Mouse (Mus musculus): ENCODE results near the gene Snn. TPM values are rescaled to one million over a fixed set of nuclear protein-coding genes. Genes with fewer than 3 reads are reported as not detected.
A peak's percentile ranks its signal among the peaks of the same experiment; 100 is the strongest.
"Not testable (repeated sequence)": the region's sequence is repeated elsewhere in the genome, so short reads cannot be mapped to it uniquely, and the experiment has no call there.

The Snn gene
- polyA plus RNA-seq (2015; fragmentation: Nextera tagmentation; extraction: Ambion mirVana): 123 and 124 TPM in 2 replicates

DNA sequence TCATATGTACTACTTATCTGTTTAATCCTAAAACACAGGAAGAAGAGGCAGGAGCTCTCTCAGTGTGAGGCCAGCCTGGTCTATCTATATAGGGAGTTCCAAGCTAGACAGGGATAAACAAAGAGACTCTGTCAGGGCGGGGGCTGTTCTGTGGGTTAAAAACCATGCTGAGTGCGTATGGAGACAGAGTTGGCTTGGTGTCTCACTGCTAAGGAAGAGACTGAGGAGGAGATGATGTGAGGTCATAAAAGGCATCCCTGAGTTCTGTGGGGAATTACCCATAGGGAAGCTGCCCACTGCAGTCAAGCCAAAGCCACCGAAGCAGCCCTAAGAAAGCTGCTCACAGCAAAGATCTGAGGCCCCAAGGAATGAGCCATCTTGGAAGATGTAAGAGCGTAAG lies at the start of gene Snn:
Gene Snn (plus strand): TSS at position 301 of the 400 bp plus-strand sequence.
- Histone ChIP-seq H3K4me2 (no peak within 1 kb of the TSS), H3K9ac (no peak within 1 kb of the TSS), H3K36me3 (no peaks in the 10 kb centered on the region), H3K9me3 (no peaks in the 10 kb centered on the region), H3K27ac (replicated peaks) (no peak within 1 kb of the TSS), H3K4me3 (no peak within 1 kb of the TSS), H3K27me3 (no peaks in the 10 kb centered on the region), H3K4me1 (replicated peaks) (peaks cover 33% of the 10 kb centered on the region)
- no peak for ATAC-seq (ENCODE audit: low read depth)
- 77% methylated on average over 4 of the region's 4 CpGs for WGBS

DNA sequence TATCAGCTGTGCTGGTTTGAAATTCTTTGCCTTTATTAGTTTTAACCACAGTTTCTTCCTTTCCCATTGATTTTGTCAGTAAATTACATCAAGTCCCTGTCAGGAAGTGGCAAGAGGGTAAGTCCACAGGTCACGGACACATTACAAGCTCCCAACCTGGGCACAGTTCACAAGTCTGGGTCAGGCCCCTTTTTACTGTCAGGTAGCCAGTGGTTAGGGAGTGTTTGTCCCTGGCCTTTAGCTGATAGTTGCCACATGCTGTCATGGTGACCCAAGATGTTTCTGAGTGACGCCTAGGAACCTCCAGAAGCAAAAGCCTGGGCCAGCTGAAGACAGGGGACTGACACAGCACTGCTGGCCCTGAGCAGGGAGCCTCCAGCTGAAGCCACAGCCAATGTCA lies 49.5 kb upstream of the Snn start:
- no peak for ATAC-seq (ENCODE audit: low read depth)
- Histone ChIP-seq H3K9me3 (no peaks in the 10 kb centered on the region), H3K36me3 (no peaks in the 10 kb centered on the region), H3K4me2 (no peak overlapping the region), H3K4me1 (replicated peaks) (peaks cover 33% of the 10 kb centered on the region), H3K4me3 (no peak overlapping the region), H3K27me3 (no peaks in the 10 kb centered on the region), H3K9ac (no peak overlapping the region), H3K27ac (replicated peaks) (no peak overlapping the region)
- 82% methylated on average over 2 of the region's 2 CpGs for WGBS

DNA sequence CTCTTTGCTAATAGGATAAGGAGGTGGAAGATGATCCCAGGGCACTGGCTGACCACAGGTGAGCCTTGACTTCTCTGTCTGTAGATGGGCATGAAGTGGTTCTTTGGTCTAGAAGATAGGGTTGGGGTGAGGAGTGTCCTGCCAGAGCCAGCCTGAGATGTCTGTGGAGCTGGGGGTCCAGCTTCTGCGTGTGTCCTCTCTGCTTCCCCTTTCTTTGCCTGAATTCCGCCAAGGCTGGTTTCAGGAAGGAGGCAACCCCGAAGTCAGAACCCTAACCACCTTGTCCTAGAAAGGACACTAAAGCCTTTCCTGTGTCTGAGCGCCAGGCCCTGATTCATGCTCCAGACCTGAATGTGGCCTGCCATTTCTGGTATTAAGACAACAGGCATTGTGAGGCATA lies 48.8 kb upstream of the Snn start:
- no peak for ATAC-seq (ENCODE audit: low read depth)
- Histone ChIP-seq H3K27me3 (no peaks in the 10 kb centered on the region), H3K4me3 (no peak overlapping the region), H3K9me3 (no peaks in the 10 kb centered on the region), H3K9ac (no peak overlapping the region), H3K27ac (replicated peaks) (0 out of 2 replicates have a peak overlapping the region, but pooled peaks have one; percentile 49), H3K4me2 (no peak overlapping the region), H3K4me1 (replicated peaks) (peaks cover 28% of the 10 kb centered on the region), H3K36me3 (no peaks in the 10 kb centered on the region)
- 91% methylated on average over 4 of the region's 4 CpGs for WGBS

DNA sequence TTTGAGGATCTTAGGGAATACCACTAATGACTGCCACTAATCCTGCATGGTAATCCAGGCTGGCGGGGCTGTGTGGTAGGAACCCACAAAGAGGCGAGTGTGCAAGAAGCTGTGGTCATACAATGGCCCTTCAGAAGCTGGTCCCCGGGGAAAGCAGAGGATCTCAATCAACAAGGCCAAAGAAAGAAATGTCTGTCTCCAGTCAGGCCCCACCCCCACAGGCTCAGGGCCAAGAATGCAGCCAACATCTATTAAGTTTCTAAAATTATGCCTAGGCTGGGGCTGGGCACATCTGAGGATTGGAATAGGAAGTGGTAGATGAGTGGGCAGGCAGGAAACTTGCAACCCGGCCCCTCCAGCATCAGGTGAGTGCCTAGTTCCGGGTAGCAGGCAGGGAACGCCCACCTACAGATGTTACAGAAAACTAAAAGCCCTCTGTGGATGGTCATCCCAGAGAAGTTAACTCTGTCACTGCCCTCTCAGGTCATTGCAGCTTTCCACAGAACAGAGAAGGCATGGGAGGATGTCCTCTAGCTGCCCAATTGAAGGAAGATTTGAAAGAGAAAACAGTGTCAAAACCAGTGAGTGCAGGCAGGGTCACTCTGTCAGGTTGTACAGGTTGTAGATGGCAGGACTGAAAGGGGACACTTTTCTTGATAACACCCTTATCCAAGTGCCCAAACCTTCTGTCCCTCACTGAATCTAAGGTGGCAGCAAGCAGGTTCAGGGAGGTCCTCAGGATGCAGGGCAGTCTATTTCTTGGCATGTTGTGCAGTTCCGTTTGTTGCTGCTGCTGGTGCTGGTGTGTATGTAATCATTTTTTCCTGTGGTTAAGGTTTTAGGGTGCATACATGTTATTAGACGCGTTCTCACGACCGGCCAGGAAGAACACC lies 47.9 kb upstream of the Snn start:
- Histone ChIP-seq H3K27me3 (no peaks in the 10 kb centered on the region), H3K4me2 (no peak overlapping the region), H3K27ac (replicated peaks) (peak overlapping the region; percentile 28; the same call in 1 of the 2 replicates), H3K4me3 (no peak overlapping the region), H3K36me3 (no peaks in the 10 kb centered on the region), H3K9me3 (no peaks in the 10 kb centered on the region), H3K4me1 (replicated peaks) (peaks cover 28% of the 10 kb centered on the region), H3K9ac (no peak overlapping the region)
- 69% methylated on average over 11 of the region's 11 CpGs for WGBS
- 0 out of 2 replicates have a peak, but pooled peaks have one; percentile 26 for ATAC-seq (ENCODE audit: low read depth)

DNA sequence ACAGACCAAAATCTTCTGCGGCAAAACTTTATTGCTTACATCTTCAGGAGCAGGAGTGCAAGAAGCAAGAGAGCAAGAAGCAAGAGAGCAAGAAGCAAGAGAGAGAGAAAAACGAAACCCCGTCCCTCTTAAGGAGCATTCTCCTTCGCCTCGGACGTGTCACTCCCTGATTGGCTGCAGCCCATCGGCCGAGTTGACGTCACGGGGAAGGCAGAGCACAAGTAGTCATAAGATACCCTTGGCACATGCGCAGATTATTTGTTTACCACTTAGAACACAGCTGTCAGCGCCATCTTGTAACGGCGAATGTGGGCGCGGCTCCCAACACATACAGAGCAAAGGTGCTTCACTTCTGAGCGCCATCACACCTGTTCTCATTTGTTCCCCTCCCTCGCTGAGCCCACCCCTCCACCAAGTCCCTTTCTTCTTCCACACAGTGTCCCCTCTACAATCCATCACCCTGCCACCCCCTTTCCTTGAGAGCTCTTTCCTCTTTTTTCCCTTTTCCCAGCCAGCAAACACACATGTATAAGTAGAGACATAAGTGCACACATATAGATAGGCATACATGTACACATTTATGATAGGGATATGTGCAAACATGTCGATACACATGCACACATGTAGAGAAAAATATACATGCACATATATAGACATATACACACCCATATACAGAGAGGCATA lies 47.1 kb upstream of the Snn start:
- not testable (repeated sequence) for H3K27me3 ChIP-seq; ATAC-seq (ENCODE audit: low read depth); H3K9me3 ChIP-seq; H3K9ac ChIP-seq; H3K4me2 ChIP-seq; H3K4me3 ChIP-seq; H3K36me3 ChIP-seq; H3K27ac ChIP-seq (replicated peaks)
- H3K4me1 ChIP-seq (replicated peaks): peaks cover 24% of the 10 kb centered on the region
- WGBS: 90% methylated on average over 15 of the region's 19 CpGs

DNA sequence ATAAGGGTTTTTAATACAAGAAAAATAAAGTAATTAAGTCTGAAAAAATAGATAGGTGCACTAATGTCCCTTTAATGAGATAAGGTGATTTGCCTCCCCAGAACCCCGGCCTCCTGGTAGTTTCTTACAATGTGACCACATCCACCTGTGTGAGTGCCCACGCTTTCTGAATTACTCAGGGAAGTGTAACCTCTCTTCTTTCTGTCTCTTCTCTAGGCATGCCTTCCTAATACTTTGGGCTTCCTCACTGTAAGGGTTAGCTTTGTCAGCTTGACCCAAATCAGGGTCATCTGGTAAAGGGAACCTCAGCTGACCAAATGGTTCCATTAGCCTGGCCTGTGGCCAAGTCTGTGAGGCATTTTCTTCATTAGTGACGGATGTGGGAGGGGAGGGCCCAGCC lies 46.3 kb upstream of the Snn start:
- H3K27me3 ChIP-seq: no peaks in the 10 kb centered on the region
- no peaks in the 10 kb centered on the region for H3K36me3 ChIP-seq
- H3K4me1 ChIP-seq (replicated peaks): peaks cover 17% of the 10 kb centered on the region
- ATAC-seq (ENCODE audit: low read depth): no peak
- no peak overlapping the region for H3K27ac ChIP-seq (replicated peaks)
- no peaks in the 10 kb centered on the region for H3K9me3 ChIP-seq
- H3K4me2 ChIP-seq: no peak overlapping the region
- WGBS: 75% methylated on average over 3 of the region's 3 CpGs
- no peak overlapping the region for H3K9ac ChIP-seq
- no peak overlapping the region for H3K4me3 ChIP-seq

DNA sequence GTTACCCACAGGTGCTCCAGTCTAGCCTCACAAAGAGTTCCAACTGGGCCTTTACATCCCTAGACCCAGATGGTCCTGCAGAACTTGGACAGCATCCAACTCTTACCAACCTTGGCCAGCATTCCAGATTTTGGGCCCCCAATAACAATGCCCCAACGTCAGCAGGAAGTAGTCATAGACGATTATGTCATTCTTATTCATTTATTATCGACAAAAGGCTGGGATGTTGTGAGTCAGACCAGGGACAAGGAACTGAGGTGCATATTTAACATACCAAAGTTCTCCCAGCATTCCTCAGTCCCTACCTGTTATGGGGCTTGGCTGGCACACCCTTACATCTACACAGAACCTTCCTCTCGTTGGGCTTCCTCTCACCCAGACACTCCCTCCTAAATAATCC lies 44.4 kb upstream of the Snn start:
- Histone ChIP-seq H3K9me3 (no peaks in the 10 kb centered on the region), H3K36me3 (no peaks in the 10 kb centered on the region), H3K9ac (no peak overlapping the region), H3K4me3 (no peak overlapping the region), H3K27ac (replicated peaks) (no peak overlapping the region), H3K4me2 (no peak overlapping the region), H3K27me3 (no peaks in the 10 kb centered on the region), H3K4me1 (replicated peaks) (peaks cover 17% of the 10 kb centered on the region)
- ATAC-seq (ENCODE audit: low read depth): no peak
- WGBS: 84% methylated on average over 4 of the region's 4 CpGs

DNA sequence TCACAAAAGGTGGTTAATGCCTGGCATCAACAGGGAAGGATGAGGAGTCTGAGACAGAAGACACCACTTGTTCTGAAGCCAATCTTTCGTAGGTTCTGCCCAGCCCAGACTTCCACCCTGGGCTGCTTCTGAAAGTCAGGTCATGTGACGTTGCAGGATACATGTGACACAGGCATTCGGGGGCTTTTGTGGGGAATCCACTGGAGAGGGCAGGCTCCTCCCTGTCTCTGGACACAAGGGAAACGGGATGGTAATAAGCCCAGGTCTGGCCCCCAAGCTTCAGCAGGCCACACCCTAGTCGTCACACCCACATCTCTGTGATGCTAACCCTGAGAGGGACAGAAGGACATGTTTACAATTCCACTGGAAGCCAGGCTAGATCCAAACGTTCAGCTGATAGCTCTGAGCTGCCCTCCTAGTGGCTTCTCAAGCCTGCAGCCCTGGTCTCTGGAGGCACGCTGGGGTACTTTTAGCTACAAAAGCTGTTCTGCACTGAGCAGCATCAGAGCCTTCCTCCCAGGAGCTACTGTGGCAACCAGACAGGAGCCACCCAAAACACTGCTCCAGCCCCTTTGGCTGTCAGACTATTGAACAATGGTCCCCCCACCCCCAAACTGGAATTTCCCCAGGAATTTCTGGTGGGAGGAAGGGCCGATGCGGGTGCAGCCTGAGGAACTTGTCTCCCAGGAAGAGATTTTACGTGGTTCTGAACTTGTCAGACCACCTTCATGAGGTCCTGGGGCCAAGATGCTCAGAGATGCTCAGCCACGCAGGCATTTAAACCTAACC lies 42.7 kb upstream of the Snn start:
- Histone ChIP-seq H3K4me2 (no peak overlapping the region), H3K4me1 (replicated peaks) (peaks cover 13% of the 10 kb centered on the region), H3K9ac (no peak overlapping the region), H3K27me3 (no peaks in the 10 kb centered on the region), H3K4me3 (no peak overlapping the region), H3K27ac (replicated peaks) (no peak overlapping the region), H3K9me3 (no peaks in the 10 kb centered on the region), H3K36me3 (no peaks in the 10 kb centered on the region)
- whole genome bisulfite sequencing: 62% methylated on average over 11 of the region's 11 CpGs
- ATAC-seq (ENCODE audit: low read depth): no peak

DNA sequence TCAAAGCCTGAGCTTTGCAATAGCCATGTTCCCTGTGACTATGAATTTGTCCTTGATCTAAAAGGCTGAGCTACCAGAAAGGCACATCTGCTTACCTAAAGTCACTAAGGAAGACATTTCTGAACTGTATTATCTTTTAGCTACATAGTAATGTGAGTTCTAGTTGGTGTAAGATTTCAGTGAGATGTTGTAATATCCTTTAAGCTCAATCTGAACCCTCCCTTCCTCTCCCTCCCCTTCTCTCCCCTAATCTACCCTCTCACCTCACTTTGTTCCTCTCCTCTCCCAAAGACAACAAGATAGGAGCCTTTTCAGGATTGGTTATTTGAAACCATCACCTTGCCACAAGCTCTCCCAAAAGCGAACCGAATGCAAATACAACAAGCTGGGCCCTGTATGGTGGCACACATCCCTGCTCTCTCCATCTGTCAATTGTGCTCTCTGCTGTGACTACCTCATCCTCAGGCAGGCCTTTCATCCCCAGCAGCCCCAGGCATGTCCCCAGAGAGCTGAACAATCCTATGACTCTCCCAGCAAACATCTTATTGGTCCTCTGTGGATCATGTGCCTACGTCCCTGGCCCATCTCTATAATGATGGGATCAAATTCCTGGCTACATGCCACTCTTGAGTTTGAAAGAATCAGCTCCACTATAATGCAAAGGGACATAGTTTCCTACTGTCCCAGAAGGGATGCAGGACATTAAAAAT lies 39.2 kb upstream of the Snn start:
- peak overlapping the region; percentile 53 for H3K27ac ChIP-seq (replicated peaks)
- no peak overlapping the region for H3K4me3 ChIP-seq
- H3K9ac ChIP-seq: no peak overlapping the region
- 48% methylated on average over 3 of the region's 3 CpGs for WGBS
- H3K27me3 ChIP-seq: no peaks in the 10 kb centered on the region
- peaks cover 13% of the 10 kb centered on the region for H3K4me1 ChIP-seq (replicated peaks)
- H3K9me3 ChIP-seq: no peaks in the 10 kb centered on the region
- H3K4me2 ChIP-seq: no peak overlapping the region
- no peaks in the 10 kb centered on the region for H3K36me3 ChIP-seq
- ATAC-seq (ENCODE audit: low read depth): peak; percentile 75

DNA sequence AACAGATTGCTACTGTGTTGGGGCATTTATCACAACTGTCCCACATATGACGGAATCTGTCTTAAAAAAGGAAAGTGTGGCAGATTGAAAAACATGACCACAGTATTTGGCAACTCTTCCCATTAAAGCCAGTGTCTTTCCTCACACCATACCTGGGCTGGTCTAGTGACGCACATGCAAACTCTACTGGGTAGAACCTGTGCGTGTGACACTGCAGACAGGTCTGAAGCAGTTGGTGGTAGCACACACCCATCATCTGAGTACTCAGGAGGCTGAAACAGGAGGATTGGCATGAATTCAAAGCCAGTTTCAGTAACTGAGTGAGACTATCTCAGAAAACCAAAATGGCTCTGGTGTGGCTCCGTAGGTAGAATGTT lies 38.6 kb upstream of the Snn start:
- no peaks in the 10 kb centered on the region for H3K9me3 ChIP-seq
- H3K27ac ChIP-seq (replicated peaks): peak overlapping the region; percentile 53
- no peak overlapping the region for H3K4me2 ChIP-seq
- H3K4me1 ChIP-seq (replicated peaks): peaks cover 13% of the 10 kb centered on the region
- 83% methylated on average over 4 of the region's 4 CpGs for WGBS
- H3K9ac ChIP-seq: no peak overlapping the region
- H3K4me3 ChIP-seq: no peak overlapping the region
- H3K36me3 ChIP-seq: no peaks in the 10 kb centered on the region
- no peak for ATAC-seq (ENCODE audit: low read depth)
- H3K27me3 ChIP-seq: no peaks in the 10 kb centered on the region

DNA sequence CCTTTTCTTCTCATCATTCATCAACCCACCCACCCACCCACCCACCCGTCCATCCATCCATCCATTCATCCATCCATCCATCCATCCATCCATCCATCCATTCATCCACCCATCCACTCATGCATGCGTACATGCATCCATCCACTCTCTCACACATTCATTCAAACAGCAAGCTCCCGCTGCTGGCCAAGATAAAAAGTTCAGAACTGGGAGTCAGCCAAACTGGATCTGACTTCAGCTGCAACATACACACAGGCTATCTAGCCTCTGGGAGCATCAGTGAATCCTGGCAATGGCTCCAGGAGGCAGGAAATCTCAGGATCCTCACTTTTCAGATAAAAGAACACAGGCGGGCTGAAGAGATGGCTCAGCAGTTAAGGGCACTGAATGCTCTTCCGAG lies 37.1 kb upstream of the Snn start:
- Histone ChIP-seq H3K36me3 (no peaks in the 10 kb centered on the region), H3K9ac (no peak overlapping the region), H3K27ac (replicated peaks) (no peak overlapping the region), H3K27me3 (no peaks in the 10 kb centered on the region), H3K9me3 (no peaks in the 10 kb centered on the region), H3K4me2 (no peak overlapping the region), H3K4me3 (no peak overlapping the region), H3K4me1 (replicated peaks) (peaks cover 5% of the 10 kb centered on the region)
- WGBS: 86% methylated on average over 5 of the region's 5 CpGs
- no peak for ATAC-seq (ENCODE audit: low read depth)
